Mouse (Mus musculus) gastrocnemius, adult 2 months (tissue): ENCODE data around the gene Cd300lf. TPM values are rescaled to one million over a fixed set of nuclear protein-coding genes. Genes with fewer than 3 reads are reported as not detected.

ENCODE experiments used
- DNase-seq: peaks from one replicate; pipeline ENCODE4 v3.0.0; 2022
- H3K27ac ChIP-seq: fragments of 200-600 bp; 2 replicates; pipeline ENCODE4 v1.8.1; 2022; ENCODE audit warnings: mild to moderate bottlenecking
- H3K4me3 ChIP-seq: fragments of 200-600 bp; 2 replicates; pipeline ENCODE4 v1.8.1; 2022; ENCODE audit warnings: mild to moderate bottlenecking, moderate library complexity
- CTCF ChIP-seq: fragments of 200-600 bp; IDR thresholded peaks from 2 replicates; pipeline ENCODE4 v1.8.1; 2022; ENCODE audit warnings: antibody characterized with exemption, mild to moderate bottlenecking, moderate library complexity
- intact Hi-C: fragments of 180-260 bp; cut with DNase I; formaldehyde crosslinking; loops from one replicate; pipeline ENCODE4 v1.15.1; 2025
- total RNA-seq, 2 experiments: library from RNA; stranded (reverse); gene quantifications; 2 replicates each; pipeline ENCODE4 v1.2.3; 2021

The Cd300lf gene
- total RNA-seq, 2 experiments from 2014 or later = 0.31 TPM; not detected in 1

- 0 out of 2 replicates have a peak overlapping the region, but pooled peaks have one; percentile 31 for H3K27ac ChIP-seq
- TF ChIP-seq CTCF = no peak
- intact Hi-C loops = no loop called here
- peak; percentile 25 for DNase-seq
- no peak overlapping the region for H3K4me3 ChIP-seq
These were observed 35.4 kb downstream of the Cd300lf start for GRCm38 (mm10) chr11:115098203-115098932.

GRCm38 (mm10) chr11:115092140-115092539 lies 41.7 kb downstream of the Cd300lf start:
- TF ChIP-seq CTCF = no peak
- no peak for DNase-seq
- Histone ChIP-seq H3K4me3 (no peak overlapping the region), H3K27ac (no peak overlapping the region)
- intact Hi-C loops = no loop called here

- intact Hi-C loops = no loop called here
- H3K27ac ChIP-seq = no peak within 1 kb of the TSS
- no peak for DNase-seq
- no peak within 1 kb of the TSS for H3K4me3 ChIP-seq
- TF ChIP-seq CTCF = no peak
These were observed 42.4 kb downstream of the Cd300lf start, which contains the start of gene Rab37 for GRCm38 (mm10) chr11:115091362-115091901. Rab37 (plus strand) TSS chr11:115091431.

GRCm38 (mm10) chr11:115089853-115090252 lies 43.9 kb downstream of the Cd300lf start:
- peak; percentile 51 for TF ChIP-seq CTCF
- Histone ChIP-seq H3K27ac (no peak overlapping the region), H3K4me3 (no peak overlapping the region)
- intact Hi-C loops = loop anchor here (10.0 kb wide), 1 partner anchor 185 kb away; the partner anchor contains the start of gene Fdxr
- no peak for DNase-seq

GRCm38 (mm10) chr11:115086213-115086612 lies 47.6 kb downstream of the Cd300lf start:
- DNase-seq = no peak
- TF ChIP-seq CTCF = no peak
- intact Hi-C loops = loop anchor here (10.0 kb wide), 1 partner anchor 189 kb away; the partner anchor contains the start of gene Fdxr
- Histone ChIP-seq H3K4me3 (no peak overlapping the region), H3K27ac (no peak overlapping the region)

GRCm38 (mm10) chr11:115085064-115085463 lies 48.7 kb downstream of the Cd300lf start:
- TF ChIP-seq CTCF = no peak
- Histone ChIP-seq H3K4me3 (no peak overlapping the region), H3K27ac (no peak overlapping the region)
- intact Hi-C loops = loop anchor here (10.0 kb wide), 1 partner anchor 190 kb away; the partner anchor contains the start of gene Fdxr
- DNase-seq = no peak

- no peak overlapping the region for H3K4me3 ChIP-seq
- no peak overlapping the region for H3K27ac ChIP-seq
- no peak for TF ChIP-seq CTCF
- intact Hi-C loops = loop anchor here (10.0 kb wide), 1 partner anchor 190 kb away; the partner anchor contains the start of gene Fdxr
- DNase-seq = no peak
These were observed 49.2 kb downstream of the Cd300lf start for GRCm38 (mm10) chr11:115084595-115084994.

GRCm38 (mm10) chr11:115083376-115084139 lies 50.2 kb downstream of the Cd300lf start:
- intact Hi-C loops = loop anchor here (1.0 to 10.0 kb wide), 2 partner anchors 70 to 191 kb away; partner anchors contain the start of gene Fdxr
- Histone ChIP-seq H3K4me3 (no peak overlapping the region), H3K27ac (no peak overlapping the region)
- DNase-seq = peak; percentile 64
- peak; percentile 99; the same call in 1 of the 2 replicates for TF ChIP-seq CTCF

GRCm38 (mm10) chr11:115082196-115082595 lies 51.6 kb downstream of the Cd300lf start:
- Histone ChIP-seq H3K4me3 (no peak overlapping the region), H3K27ac (no peak overlapping the region)
- intact Hi-C loops = loop anchor here (10.0 kb wide), 1 partner anchor 193 kb away; the partner anchor contains the start of gene Fdxr
- DNase-seq = no peak
- TF ChIP-seq CTCF = no peak

- no peak for TF ChIP-seq CTCF
- DNase-seq = no peak
- intact Hi-C loops = loop anchor here (10.0 kb wide), 1 partner anchor 193 kb away; the partner anchor contains the start of gene Fdxr
- Histone ChIP-seq H3K27ac (no peak overlapping the region), H3K4me3 (no peak overlapping the region)
These were observed 52.4 kb downstream of the Cd300lf start for GRCm38 (mm10) chr11:115081373-115081772.

GRCm38 (mm10) chr11:115080886-115081285 lies 52.9 kb downstream of the Cd300lf start:
- no peak overlapping the region for H3K27ac ChIP-seq
- peak; percentile 24 for DNase-seq
- H3K4me3 ChIP-seq = no peak overlapping the region
- peak; percentile 89 for TF ChIP-seq CTCF
- intact Hi-C loops = loop anchor here (10.0 kb wide), 1 partner anchor 194 kb away; the partner anchor contains the start of gene Fdxr

- no peak for TF ChIP-seq CTCF
- DNase-seq = no peak
- Histone ChIP-seq H3K4me3 (no peak overlapping the region), H3K27ac (no peak overlapping the region)
- intact Hi-C loops = no loop called here
These were observed 55.1 kb downstream of the Cd300lf start for GRCm38 (mm10) chr11:115078680-115079079.
